Mouse (Mus musculus) embryonic fibroblast, embryonic 13.5 days (primary cell): Measurements from ENCODE around the gene Ggn.

ENCODE experiments used
- CTCF ChIP-seq: IDR thresholded peaks from 2 replicates; pipeline ENCODE4 v1.5.1; 2011; ENCODE audit warnings: mild to moderate bottlenecking, control low read depth, low read length, moderate library complexity, borderline replicate concordance; ENCODE audit not compliant: insufficient read depth
- POLR2A ChIP-seq: IDR thresholded peaks from 2 replicates; pipeline ENCODE4 v1.6.1; 2011; ENCODE audit warnings: low read depth, mild to moderate bottlenecking, control low read depth, low read length, moderate library complexity

- no peak for TF ChIP-seq CTCF
- peak; percentile 61; the same call in 1 of the 2 replicates for TF ChIP-seq POLR2A
Observed at GRCm38 (mm10) chr7:29155838-29156782, 13.9 kb upstream of the Ggn start, which contains the start of gene Fam98c.
